Mouse (Mus musculus): ENCODE data around the gene Plcl2. TPM values are rescaled to one million over a fixed set of nuclear protein-coding genes. Genes with fewer than 3 reads are reported as not detected.
"Not testable (repeated sequence)": the region's sequence is repeated elsewhere in the genome, so short reads cannot be mapped to it uniquely, and the experiment has no call there.

Plcl2 gene
- total RNA-seq, 4 experiments from 2014 or later, result 8.3 to 10.7 (median 9.3) TPM

- no peak for DNase-seq (ENCODE audit: low spot score)
These were observed 162.2 kb downstream of the Plcl2 start for GRCm38 (mm10) chr17:50671416-50671815.

GRCm38 (mm10) chr17:50674580-50674979 is 165.4 kb downstream of the Plcl2 start:
- DNase-seq (ENCODE audit: low spot score), result no peak

GRCm38 (mm10) chr17:50675231-50675630 is 166.0 kb downstream of the Plcl2 start:
- no peak for DNase-seq (ENCODE audit: low spot score)

- DNase-seq (ENCODE audit: low spot score), result no peak
These were observed 168.1 kb downstream of the Plcl2 start for GRCm38 (mm10) chr17:50677334-50677733.

GRCm38 (mm10) chr17:50677978-50678712 is 168.9 kb downstream of the Plcl2 start:
- peak; percentile 63 for DNase-seq (ENCODE audit: low spot score)

GRCm38 (mm10) chr17:50678748-50679147 is 169.5 kb downstream of the Plcl2 start:
- no peak for DNase-seq (ENCODE audit: low spot score)

GRCm38 (mm10) chr17:50679613-50680534 is 170.7 kb downstream of the Plcl2 start:
- DNase-seq (ENCODE audit: low spot score), result no peak

- peak; percentile 33 for DNase-seq (ENCODE audit: low spot score)
These were observed 173.5 kb downstream of the Plcl2 start for GRCm38 (mm10) chr17:50682696-50683095.

GRCm38 (mm10) chr17:50684960-50685645 is 175.9 kb downstream of the Plcl2 start:
- DNase-seq (ENCODE audit: low spot score), result no peak

GRCm38 (mm10) chr17:50687670-50688069 is 178.5 kb downstream of the Plcl2 start:
- DNase-seq (ENCODE audit: low spot score), result no peak

- DNase-seq (ENCODE audit: low spot score), result no peak
These were observed 178.9 kb downstream of the Plcl2 start for GRCm38 (mm10) chr17:50688135-50688534.

GRCm38 (mm10) chr17:50698410-50698809 is 189.2 kb downstream of the Plcl2 start:
- DNase-seq (ENCODE audit: low spot score), result not testable (repeated sequence)

- DNase-seq (ENCODE audit: low spot score), result no peak
These were observed 201.5 kb downstream of the Plcl2 start for GRCm38 (mm10) chr17:50710497-50711222.

GRCm38 (mm10) chr17:50717586-50717985 is 208.4 kb downstream of the Plcl2 start:
- DNase-seq (ENCODE audit: low spot score), result no peak

- no peak for DNase-seq (ENCODE audit: low spot score)
These were observed 215.2 kb downstream of the Plcl2 start for GRCm38 (mm10) chr17:50724376-50724775.

- DNase-seq (ENCODE audit: low spot score), result no peak
These were observed 217.1 kb downstream of the Plcl2 start for GRCm38 (mm10) chr17:50726265-50726664.

GRCm38 (mm10) chr17:50729031-50729430 is 219.8 kb downstream of the Plcl2 start:
- DNase-seq (ENCODE audit: low spot score), result no peak

- DNase-seq (ENCODE audit: low spot score), result no peak
These were observed 220.4 kb downstream of the Plcl2 start for GRCm38 (mm10) chr17:50729577-50729976.

- no peak for DNase-seq (ENCODE audit: low spot score)
These were observed 221.7 kb downstream of the Plcl2 start for GRCm38 (mm10) chr17:50730896-50731295.

- no peak for DNase-seq (ENCODE audit: low spot score)
These were observed 222.7 kb downstream of the Plcl2 start for GRCm38 (mm10) chr17:50731876-50732275.

GRCm38 (mm10) chr17:50733390-50733789 is 224.2 kb downstream of the Plcl2 start:
- DNase-seq (ENCODE audit: low spot score), result no peak

All from heart, adult 8-10 months (tissue).